Comparison of ENCODE assay signal across 21 mouse cellular contexts in the genomic region with DNA sequence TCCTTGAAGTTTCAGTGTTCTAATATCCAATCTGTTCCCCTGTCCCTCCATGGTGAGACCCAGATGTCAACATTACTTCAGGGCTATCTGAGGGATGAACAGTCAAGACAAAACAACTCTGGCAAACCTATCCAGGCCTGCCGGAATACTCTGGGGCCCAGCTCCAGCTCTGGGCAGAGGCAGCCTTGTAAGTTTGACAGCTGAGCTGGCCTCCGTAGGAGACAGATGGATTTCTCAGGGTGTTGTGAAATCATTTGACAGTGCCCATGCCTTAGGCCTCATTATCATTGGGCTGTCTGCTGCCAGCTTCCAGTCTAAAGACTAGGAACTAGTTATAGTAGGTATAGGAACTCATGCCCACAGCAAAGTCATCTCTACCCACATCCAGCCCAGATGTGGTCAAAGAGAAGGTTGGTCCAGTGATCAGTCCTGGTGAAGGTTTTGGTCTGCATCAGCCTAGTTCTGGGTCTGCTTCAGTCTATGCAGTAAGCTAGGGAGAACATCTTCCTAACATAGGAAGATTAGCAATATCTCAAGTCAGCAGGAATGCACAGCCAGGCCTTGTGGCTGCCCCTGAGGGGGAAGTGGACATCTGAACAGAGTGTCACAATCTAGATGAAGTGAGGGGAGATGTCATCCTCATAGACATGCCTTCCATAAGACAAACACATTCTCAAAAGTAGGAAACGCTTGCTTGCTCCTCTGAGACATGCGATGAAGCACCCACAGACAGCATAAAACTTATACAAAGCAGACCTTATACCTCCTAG. TPM values are rescaled to one million over a fixed set of nuclear protein-coding genes. Genes with fewer than 3 reads are reported as not detected.
DNase-seq lines count a peak whose midpoint lies in the region; ATAC-seq and TF ChIP-seq lines count a peak whose summit lies in the region.
"Had no signal": no experiment of that assay in that cellular context is flagged by ENCODE, and none has a peak within 500 bp of the region (broad histone marks: within the 10 kb centered on the region; RNA-seq: fewer than 3 reads in every experiment).

No protein-coding gene starts in this region.

- no peak overlapping the region for H3K4me2 ChIP-seq in lung, postnatal 0 days (replicated peaks; ENCODE audit: low read depth, low read length)
- H3K4me2 ChIP-seq in intestine, postnatal 0 days (replicated peaks; ENCODE audit: low read depth) = no peak overlapping the region
- H3K4me2 ChIP-seq: forebrain, embryonic 13.5 days; liver, embryonic 13.5 days; midbrain, embryonic 13.5 days; stomach, embryonic 15.5 days had no signal

- peak; percentile 33 for DNase-seq in gastrocnemius, adult 18-20 months (ENCODE audit: low spot score)
- DNase-seq in gastrocnemius, postnatal 25 days = no peak
- DNase-seq in lung, postnatal 0 days (ENCODE audit: low spot score) = peak; percentile 80
- DNase-seq in lung, postnatal 14 days = no peak
- DNase-seq in gonadal fat pad, adult 2 months (ENCODE audit: low read depth) = peak; percentile 37
- DNase-seq in T-cell, adult 2 months (ENCODE audit: low spot score) = no peak
- DNase-seq: cerebellum, adult 8-10 months; cerebellum, postnatal 25 days; kidney, adult 2 months; kidney, postnatal 4 days; left cerebral cortex, postnatal 4 days; liver, embryonic 13.5 days; right cerebral cortex, postnatal 14 days; thymus, postnatal 14 days had no signal

- TF ChIP-seq POLR2A in small intestine, adult 2 months (IDR thresholded peaks at IDR 0.05; ENCODE audit: low read depth, low read length) = no peak

- no peaks in the 10 kb centered on the region for H3K4me1 ChIP-seq in lung, postnatal 0 days (ENCODE audit: insufficient read depth, low read depth, low read length)
- peaks cover 30% of the 10 kb centered on the region for H3K4me1 ChIP-seq in small intestine, adult 2 months (ENCODE audit: control insufficient read depth, insufficient read depth, insufficient read length, low read length)
- peaks cover 37% of the 10 kb centered on the region; the same call in 1 of the 2 replicates for H3K4me1 ChIP-seq in intestine, postnatal 0 days (replicated peaks; ENCODE audit: control insufficient read depth, insufficient read depth, low read length)
- H3K4me1 ChIP-seq: forebrain, embryonic 13.5 days; liver, embryonic 13.5 days; midbrain, embryonic 13.5 days; stomach, embryonic 15.5 days had no signal

- no peak overlapping the region for H3K9ac ChIP-seq in lung, postnatal 0 days (replicated peaks; ENCODE audit: low read depth)
- H3K9ac ChIP-seq in intestine, postnatal 0 days (ENCODE audit: low read depth, low read length) = no peak overlapping the region
- H3K9ac ChIP-seq: forebrain, embryonic 13.5 days; liver, embryonic 13.5 days; midbrain, embryonic 13.5 days; stomach, embryonic 15.5 days had no signal

- H3K9me3 ChIP-seq in lung, postnatal 0 days (ENCODE audit: low read length) = no peaks in the 10 kb centered on the region
- H3K9me3 ChIP-seq in intestine, postnatal 0 days (ENCODE audit: control insufficient read depth) = no peaks in the 10 kb centered on the region
- H3K9me3 ChIP-seq: forebrain, embryonic 13.5 days; liver, embryonic 13.5 days; midbrain, embryonic 13.5 days; stomach, embryonic 15.5 days had no signal

- TF ChIP-seq EP300 in lung, postnatal 0 days (IDR thresholded peaks at IDR 0.05) = no peak

- H3K27ac ChIP-seq in lung, postnatal 0 days (ENCODE audit: low read length) = peak overlapping the region; percentile 69
- H3K27ac ChIP-seq in small intestine, adult 2 months (ENCODE audit: insufficient read depth, low read depth, low read length) = peak overlapping the region; percentile 4; the same call in 1 of the 2 replicates
- no peak overlapping the region for H3K27ac ChIP-seq in intestine, postnatal 0 days (ENCODE audit: low read depth, low read length)
- H3K27ac ChIP-seq: forebrain, embryonic 13.5 days; kidney, postnatal 0 days; liver, embryonic 13.5 days; midbrain, embryonic 13.5 days; stomach, embryonic 15.5 days had no signal

- 59% methylated on average over 4 of the region's 4 CpGs for WGBS in lung, postnatal 0 days
- WGBS in small intestine, adult 2 months = 92% methylated on average over 4 of the region's 4 CpGs
- WGBS in intestine, postnatal 0 days = 76% methylated on average over 4 of the region's 4 CpGs

- no peak for TF ChIP-seq CTCF in lung, postnatal 0 days (IDR thresholded peaks at IDR 0.05)
- no peak for TF ChIP-seq CTCF in small intestine, adult 2 months (IDR thresholded peaks at IDR 0.05; ENCODE audit: extremely low read depth, insufficient read length, insufficient replicate concordance, low read depth, low read length)
- no peak for TF ChIP-seq CTCF in intestine, postnatal 0 days (IDR thresholded peaks at IDR 0.05; ENCODE audit: low read depth)

- ATAC-seq in lung, postnatal 0 days = peak; percentile 84
- no peak for ATAC-seq in intestine, postnatal 0 days
- ATAC-seq: forebrain, embryonic 13.5 days; hindbrain, embryonic 16.5 days; midbrain, embryonic 13.5 days had no signal

- H3K27me3 ChIP-seq in lung, postnatal 0 days (replicated peaks; ENCODE audit: insufficient read depth, low read length) = no peaks in the 10 kb centered on the region
- no peaks in the 10 kb centered on the region for H3K27me3 ChIP-seq in small intestine, adult 2 months (ENCODE audit: control insufficient read depth, insufficient read depth, low read length)
- no peaks in the 10 kb centered on the region for H3K27me3 ChIP-seq in intestine, postnatal 0 days (replicated peaks; ENCODE audit: control insufficient read depth, insufficient read depth, low read length)
- H3K27me3 ChIP-seq: forebrain, embryonic 13.5 days; liver, embryonic 13.5 days; midbrain, embryonic 13.5 days; stomach, embryonic 15.5 days had no signal

- H3K36me3 ChIP-seq in lung, postnatal 0 days (ENCODE audit: insufficient read depth, low read length) = no peaks in the 10 kb centered on the region
- H3K36me3 ChIP-seq in small intestine, adult 2 months (ENCODE audit: control insufficient read depth, insufficient read depth, low read length) = no peaks in the 10 kb centered on the region
- H3K36me3 ChIP-seq in intestine, postnatal 0 days (ENCODE audit: control insufficient read depth, insufficient read depth) = no peaks in the 10 kb centered on the region
- H3K36me3 ChIP-seq: liver, embryonic 13.5 days; midbrain, embryonic 13.5 days; stomach, embryonic 15.5 days had no signal

- no peak overlapping the region for H3K4me3 ChIP-seq in lung, postnatal 0 days (ENCODE audit: low read depth, low read length)
- no peak overlapping the region for H3K4me3 ChIP-seq in small intestine, adult 2 months (ENCODE audit: low read depth, low read length)
- no peak overlapping the region for H3K4me3 ChIP-seq in intestine, postnatal 0 days (ENCODE audit: low read depth, low read length)
- H3K4me3 ChIP-seq: forebrain, embryonic 13.5 days; liver, embryonic 13.5 days; midbrain, embryonic 13.5 days; stomach, embryonic 15.5 days had no signal

RNA-seq across cellular contexts. Expression of a gene that starts 34.4 kb away (rescaled TPM):
- 10 to 100 TPM; 77.1 to 92.8 TPM for total RNA-seq in gastrocnemius, adult 18-20 months (2021)
- 10 to 100 TPM; 59.6 to 69.6 TPM for total RNA-seq in gastrocnemius, postnatal 25 days (2021)
- polyA plus RNA-seq in lung, postnatal 0 days (2015; fragmentation: Nextera tagmentation; extraction: Ambion mirVana) = 41.3 and 44.8 TPM in 2 replicates
- 26.2 and 33.9 TPM in 2 replicates for polyA plus RNA-seq in gonadal fat pad, adult 2 months (2012; rRNA removed)
- polyA plus RNA-seq in small intestine, adult 2 months (2012; rRNA removed) = 21.5 and 56.6 TPM in 2 replicates
- 29.1 and 32.9 TPM in 2 replicates for polyA plus RNA-seq in intestine, postnatal 0 days (2015; fragmentation: Nextera tagmentation; extraction: Ambion mirVana)

Comparison
In these comparisons a context has a peak if more than half of its experiments do, and no peak if none do; other contexts are left out.
1. DNase-seq: peak in gastrocnemius, adult 18-20 months (single experiment), lung, postnatal 0 days (single experiment) and gonadal fat pad, adult 2 months (single experiment); none in gastrocnemius, postnatal 25 days (single experiment), lung, postnatal 14 days (single experiment) and T-cell, adult 2 months (single experiment).